Mouse (Mus musculus) cerebral cortex, adult 2 months (tissue): ENCODE results near the gene Micu1.

Experiments used
- WGBS: fragments of 180-500 bp; shearing (Covaris S2); methylation state at CpG from one replicate; pipeline ENCODE4 v1.1.7; 2018; 5-methylcytosine and 5-hydroxymethylcytosine counted together

The Micu1 gene

GRCm38 (mm10) chr10:59848953-59849352 lies 146.7 kb downstream of the Micu1 start:
- WGBS = 74% methylated on average over 9 of the region's 9 CpGs

- 89% methylated on average over 7 of the region's 7 CpGs for WGBS
Observed at GRCm38 (mm10) chr10:59849371-59849770, 147.1 kb downstream of the Micu1 start.

GRCm38 (mm10) chr10:59857157-59857556 lies 154.9 kb downstream of the Micu1 start:
- 85% methylated on average over 5 of the region's 5 CpGs for WGBS

GRCm38 (mm10) chr10:59860684-59861083 lies 158.4 kb downstream of the Micu1 start:
- WGBS = 92% methylated on average over 9 of the region's 9 CpGs

- WGBS = 80% methylated on average over 10 of the region's 10 CpGs
Observed at GRCm38 (mm10) chr10:59861201-59861600, 158.9 kb downstream of the Micu1 start.

- WGBS = 72% methylated on average over 6 of the region's 6 CpGs
Observed at GRCm38 (mm10) chr10:59862816-59863440, 160.7 kb downstream of the Micu1 start.

- 47% methylated on average over 4 of the region's 4 CpGs for WGBS
Observed at GRCm38 (mm10) chr10:59863620-59864019, 161.3 kb downstream of the Micu1 start.

GRCm38 (mm10) chr10:59864232-59864875 lies 162.1 kb downstream of the Micu1 start:
- WGBS = 62% methylated on average over 19 of the region's 19 CpGs

- WGBS = 33% methylated on average over 13 of the region's 13 CpGs
Observed at GRCm38 (mm10) chr10:59864884-59865726, 162.8 kb downstream of the Micu1 start.

GRCm38 (mm10) chr10:59868266-59868665 lies 166.0 kb downstream of the Micu1 start:
- 68% methylated on average over 11 of the region's 11 CpGs for WGBS

- 87% methylated on average over 6 of the region's 6 CpGs for WGBS
Observed at GRCm38 (mm10) chr10:59870038-59870437, 167.8 kb downstream of the Micu1 start.

- 91% methylated on average over 4 of the region's 4 CpGs for WGBS
Observed at GRCm38 (mm10) chr10:59872651-59873050, 170.4 kb downstream of the Micu1 start.

GRCm38 (mm10) chr10:59873206-59873605 lies 170.9 kb downstream of the Micu1 start:
- WGBS = 95% methylated on average over 5 of the region's 5 CpGs

- WGBS = 82% methylated on average over 5 of the region's 5 CpGs
Observed at GRCm38 (mm10) chr10:59873613-59874012, 171.3 kb downstream of the Micu1 start.

GRCm38 (mm10) chr10:59875396-59875795 lies 173.1 kb downstream of the Micu1 start:
- 21% methylated on average over 1 of the region's 1 CpGs for WGBS

GRCm38 (mm10) chr10:59876698-59877097 lies 174.4 kb downstream of the Micu1 start:
- 93% methylated on average over 4 of the region's 4 CpGs for WGBS

- WGBS = 75% methylated on average over 15 of the region's 15 CpGs
Observed at GRCm38 (mm10) chr10:59877421-59878117, 175.3 kb downstream of the Micu1 start.

- 7% methylated on average over 5 of the region's 5 CpGs for WGBS
Observed at GRCm38 (mm10) chr10:59878823-59879222, 176.5 kb downstream of the Micu1 start.

GRCm38 (mm10) chr10:59879255-59880028 lies 177.2 kb downstream of the Micu1 start, which contains the start of gene Dnajb12:
Gene Dnajb12 (plus strand): TSS chr10:59879556.
- WGBS = under 1% methylated on average over 80 of the region's 80 CpGs

- 1% methylated on average over 13 of the region's 13 CpGs for WGBS
Observed at GRCm38 (mm10) chr10:59880029-59880386, 177.7 kb downstream of the Micu1 start.

- WGBS = 84% methylated on average over 7 of the region's 7 CpGs
Observed at GRCm38 (mm10) chr10:59880837-59881236, 178.6 kb downstream of the Micu1 start.
